Mouse (Mus musculus): Measurements from ENCODE around the gene Polrmt. TPM values are rescaled to one million over a fixed set of nuclear protein-coding genes. Genes with fewer than 3 reads are reported as not detected.

Polrmt gene
- 31.9 TPM for polyA plus RNA-seq (2017; shearing (Covaris generic))

GRCm38 (mm10) chr10:79745898-79746773 is at the start of gene Polrmt:
Gene Polrmt (minus strand): TSS chr10:79746581.

GRCm38 (mm10) chr10:79793051-79793737 is 46.8 kb upstream of the Polrmt start, which contains the start of gene Palm:
Gene Palm (plus strand): TSS chr10:79793572.

GRCm38 (mm10) chr10:79790861-79791260 is 44.5 kb upstream of the Polrmt start, which contains the start of gene Prss57:
Gene Prss57 (minus strand): TSS chr10:79790961.

GRCm38 (mm10) chr10:79777103-79777531 is 30.7 kb upstream of the Polrmt start, which contains the start of gene Fstl3:
Gene Fstl3 (plus strand): TSS chr10:79777272.

GRCm38 (mm10) chr10:79766508-79767325 is 20.3 kb upstream of the Polrmt start, which contains the start of gene Rnf126:
Gene Rnf126 (minus strand): TSS chr10:79766952.

GRCm38 (mm10) chr10:79754856-79755516 is 8.6 kb upstream of the Polrmt start, which contains the start of gene Fgf22:
Gene Fgf22 (plus strand): TSS chr10:79755076.

GRCm38 (mm10) chr10:79716254-79716987 is 30.0 kb downstream of the Polrmt start, which contains the start of gene Hcn2:
Gene Hcn2 (plus strand): TSS chr10:79716634.

GRCm38 (mm10) chr10:79704065-79704969 is 42.1 kb downstream of the Polrmt start, which contains the start of gene Bsg:
Gene Bsg (plus strand): TSS chr10:79704491.

GRCm38 (mm10) chr10:79688720-79689119 is 57.7 kb downstream of the Polrmt start, which contains the start of gene Gzmm:
Gene Gzmm (plus strand): TSS chr10:79689020.

Other genes with a start within 250 kb of the Polrmt start
- 3.7 TPM for gene Plpp2, start 212.8 kb downstream of the Polrmt start, polyA plus RNA-seq (2017; shearing (Covaris generic))
- 38.1 TPM for gene Mier2, start 191.4 kb downstream of the Polrmt start, polyA plus RNA-seq (2017; shearing (Covaris generic))
- gene Theg, start 159.2 kb downstream of the Polrmt start, polyA plus RNA-seq (2017; shearing (Covaris generic)): 0.35 TPM
- not detected for gene C2cd4c, start 132.6 kb downstream of the Polrmt start, polyA plus RNA-seq (2017; shearing (Covaris generic))
- 0.17 TPM for gene Shc2, start 108.7 kb downstream of the Polrmt start, polyA plus RNA-seq (2017; shearing (Covaris generic))
- gene Odf3l2, start 100.8 kb downstream of the Polrmt start, polyA plus RNA-seq (2017; shearing (Covaris generic)): not detected
- 0.54 TPM for gene Madcam1, start 82.0 kb downstream of the Polrmt start, polyA plus RNA-seq (2017; shearing (Covaris generic))
- gene Tpgs1, start 77.2 kb downstream of the Polrmt start, polyA plus RNA-seq (2017; shearing (Covaris generic)): 26.2 TPM
- 78.4 TPM for gene Cdc34, start 64.4 kb downstream of the Polrmt start, polyA plus RNA-seq (2017; shearing (Covaris generic))
- 8.2 TPM for gene Gzmm, start 57.6 kb downstream of the Polrmt start, polyA plus RNA-seq (2017; shearing (Covaris generic))
- gene Bsg, start 42.1 kb downstream of the Polrmt start, polyA plus RNA-seq (2017; shearing (Covaris generic)): 207 TPM
- not detected for gene Hcn2, start 29.9 kb downstream of the Polrmt start, polyA plus RNA-seq (2017; shearing (Covaris generic))
- gene Fgf22, start 8.5 kb upstream of the Polrmt start, polyA plus RNA-seq (2017; shearing (Covaris generic)): not detected
- gene Rnf126, start 20.4 kb upstream of the Polrmt start, polyA plus RNA-seq (2017; shearing (Covaris generic)): 41.8 TPM
- not detected for gene Fstl3, start 30.7 kb upstream of the Polrmt start, polyA plus RNA-seq (2017; shearing (Covaris generic))
- gene Prss57, start 44.4 kb upstream of the Polrmt start, polyA plus RNA-seq (2017; shearing (Covaris generic)): 0.17 TPM
- gene Palm, start 47.0 kb upstream of the Polrmt start, polyA plus RNA-seq (2017; shearing (Covaris generic)): 4.5 TPM
- 0.44 TPM for gene Misp, start 74.4 kb upstream of the Polrmt start, polyA plus RNA-seq (2017; shearing (Covaris generic))
- 478 TPM for gene Ptbp1, start 107.8 kb upstream of the Polrmt start, polyA plus RNA-seq (2017; shearing (Covaris generic))
- gene Prtn3, start 127.9 kb upstream of the Polrmt start, polyA plus RNA-seq (2017; shearing (Covaris generic)): not detected
- 6.8 TPM for gene Plppr3, start 128.1 kb upstream of the Polrmt start, polyA plus RNA-seq (2017; shearing (Covaris generic))
- not detected for gene Elane, start 139.7 kb upstream of the Polrmt start, polyA plus RNA-seq (2017; shearing (Covaris generic))
- gene Cfd, start 144.3 kb upstream of the Polrmt start, polyA plus RNA-seq (2017; shearing (Covaris generic)): not detected
- gene Med16, start 162.3 kb upstream of the Polrmt start, polyA plus RNA-seq (2017; shearing (Covaris generic)): 27.3 TPM
- 19.6 TPM for gene Gm26602, start 164.3 kb upstream of the Polrmt start, polyA plus RNA-seq (2017; shearing (Covaris generic))
- gene Kiss1r, start 170.4 kb upstream of the Polrmt start, polyA plus RNA-seq (2017; shearing (Covaris generic)): 0.26 TPM
- gene R3hdm4, start 174.6 kb upstream of the Polrmt start, polyA plus RNA-seq (2017; shearing (Covaris generic)): 117 TPM
- 9.7 TPM for gene Arid3a, start 180.5 kb upstream of the Polrmt start, polyA plus RNA-seq (2017; shearing (Covaris generic))
- gene Wdr18, start 213.6 kb upstream of the Polrmt start, polyA plus RNA-seq (2017; shearing (Covaris generic)): 74.2 TPM
- 0.49 TPM for gene Grin3b, start 224.1 kb upstream of the Polrmt start, polyA plus RNA-seq (2017; shearing (Covaris generic))
- gene Tmem259, start 237.7 kb upstream of the Polrmt start, polyA plus RNA-seq (2017; shearing (Covaris generic)): 26.7 TPM
- gene Cnn2, start 242.0 kb upstream of the Polrmt start, polyA plus RNA-seq (2017; shearing (Covaris generic)): 580 TPM
- gene Abca7, start 249.9 kb upstream of the Polrmt start, polyA plus RNA-seq (2017; shearing (Covaris generic)): 42.6 TPM